In the genomic region with DNA sequence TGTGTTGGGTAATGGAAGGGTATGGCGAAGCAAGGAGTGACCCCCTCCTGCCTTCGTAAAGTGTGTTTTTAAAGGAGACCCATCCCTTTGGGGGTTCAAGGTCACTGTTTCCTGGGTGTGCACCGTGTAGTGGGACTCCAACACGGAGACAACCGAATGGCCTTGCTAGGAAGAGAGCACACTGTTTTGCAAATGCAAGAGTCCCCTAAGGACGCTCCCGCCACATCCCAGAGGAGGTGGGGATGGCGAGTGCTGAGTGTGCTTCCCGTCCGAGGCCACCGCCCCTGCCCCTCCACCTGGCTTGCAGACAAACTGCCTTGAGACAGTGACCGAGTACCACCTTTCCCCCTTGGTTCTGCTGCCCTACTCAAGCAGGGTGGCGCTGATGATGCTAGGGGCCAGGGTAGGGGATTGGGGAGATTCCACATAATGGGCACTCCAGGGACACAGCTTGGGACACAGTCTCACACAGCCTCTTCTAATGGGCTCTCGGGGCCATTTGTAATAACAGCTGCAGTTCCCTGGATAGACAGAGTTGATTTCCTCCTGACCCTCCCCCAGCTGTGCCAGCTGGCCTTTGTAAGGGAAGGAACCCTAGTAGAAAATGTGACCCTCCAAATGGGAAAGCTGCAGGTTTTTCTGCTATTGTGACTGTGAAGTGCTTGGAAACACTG, we compare ENCODE assay signal across 8 mouse cellular contexts. TPM values are rescaled to one million over a fixed set of nuclear protein-coding genes. Genes with fewer than 3 reads are reported as not detected.
DNase-seq lines count a peak whose midpoint lies in the region; ATAC-seq and TF ChIP-seq lines count a peak whose summit lies in the region.

No protein-coding gene starts in this region.

- H3K4me1 ChIP-seq in heart, embryonic 11.5 days (ENCODE audit: control insufficient read depth, insufficient read depth, low read length): peaks cover 26% of the 10 kb centered on the region
- peaks cover 63% of the 10 kb centered on the region for H3K4me1 ChIP-seq in G1E (ENCODE audit: insufficient read depth, low read depth, low read length)
- peaks cover 31% of the 10 kb centered on the region for H3K4me1 ChIP-seq in forebrain, embryonic 14.5 days (ENCODE audit: control insufficient read depth, insufficient read depth, low read length)
- H3K4me1 ChIP-seq in liver, embryonic 15.5 days (replicated peaks): peaks cover 70% of the 10 kb centered on the region

- TF ChIP-seq CTCF in G1E (IDR thresholded peaks at IDR 0.05; ENCODE audit: low read depth, low read length): no peak

- 0 out of 2 replicates have a peak, but pooled peaks cover 5% of the 10 kb centered on the region for H3K27me3 ChIP-seq in heart, embryonic 11.5 days (ENCODE audit: control insufficient read depth, insufficient read depth, low read length)
- no peaks in the 10 kb centered on the region for H3K27me3 ChIP-seq in G1E (ENCODE audit: insufficient read depth, low read length)
- no peaks in the 10 kb centered on the region for H3K27me3 ChIP-seq in forebrain, embryonic 14.5 days (replicated peaks; ENCODE audit: control insufficient read depth, insufficient read depth, low read length)
- H3K27me3 ChIP-seq in liver, embryonic 15.5 days: no peaks in the 10 kb centered on the region

- H3K36me3 ChIP-seq in heart, embryonic 11.5 days (ENCODE audit: control insufficient read depth, insufficient read depth, low read length): no peaks in the 10 kb centered on the region
- peaks cover 29% of the 10 kb centered on the region for H3K36me3 ChIP-seq in G1E (replicated peaks)
- H3K36me3 ChIP-seq in forebrain, embryonic 14.5 days (ENCODE audit: control insufficient read depth, insufficient read depth, low read length): no peaks in the 10 kb centered on the region
- H3K36me3 ChIP-seq in liver, embryonic 15.5 days (replicated peaks): no peaks in the 10 kb centered on the region

- H3K4me3 ChIP-seq in heart, embryonic 11.5 days (ENCODE audit: low read depth, low read length): peak overlapping the region; percentile 77
- H3K4me3 ChIP-seq in G1E (ENCODE audit: low read depth, low read length): peak overlapping the region; percentile 94
- H3K4me3 ChIP-seq in forebrain, embryonic 14.5 days (ENCODE audit: low read depth, low read length): peak overlapping the region; percentile 81
- peak overlapping the region; percentile 92 for H3K4me3 ChIP-seq in liver, embryonic 15.5 days (replicated peaks)

- no peak for ATAC-seq in heart, embryonic 11.5 days (replicated peaks; ENCODE audit: insufficient number of reproducible peaks, low FRiP score, low TSS enrichment)
- ATAC-seq in G1E (ENCODE audit: extremely low read depth, insufficient number of reproducible peaks, low FRiP score, poor library complexity, severe bottlenecking): no peak
- no peak for ATAC-seq in forebrain, embryonic 14.5 days
- no peak for ATAC-seq in liver, embryonic 15.5 days (ENCODE audit: insufficient read depth)
- no peak for ATAC-seq in cerebellum, adult (ENCODE audit: insufficient number of reproducible peaks, low FRiP score, low TSS enrichment)
- no peak for ATAC-seq in monocyte, adult 5-6 weeks (replicated peaks; ENCODE audit: insufficient number of reproducible peaks, low FRiP score, low TSS enrichment, poor library complexity, severe bottlenecking)

- H3K27ac ChIP-seq in heart, embryonic 11.5 days (ENCODE audit: low read depth, low read length): no peak overlapping the region
- peak overlapping the region; percentile 72 for H3K27ac ChIP-seq in forebrain, embryonic 14.5 days (ENCODE audit: low read depth, low read length)
- peak overlapping the region; percentile 97 for H3K27ac ChIP-seq in liver, embryonic 15.5 days (replicated peaks)

- H3K9ac ChIP-seq in heart, embryonic 11.5 days (ENCODE audit: low read depth, low read length): peak overlapping the region; percentile 46; the same call in 1 of the 2 replicates
- H3K9ac ChIP-seq in forebrain, embryonic 14.5 days (ENCODE audit: low read length): peak overlapping the region; percentile 81
- H3K9ac ChIP-seq in liver, embryonic 15.5 days: peak overlapping the region; percentile 89

- H3K9me3 ChIP-seq in heart, embryonic 11.5 days (replicated peaks; ENCODE audit: control insufficient read depth, low read length): no peaks in the 10 kb centered on the region
- H3K9me3 ChIP-seq in G1E (replicated peaks): no peaks in the 10 kb centered on the region
- no peaks in the 10 kb centered on the region for H3K9me3 ChIP-seq in forebrain, embryonic 14.5 days (replicated peaks; ENCODE audit: control insufficient read depth, low read length)
- H3K9me3 ChIP-seq in liver, embryonic 15.5 days (replicated peaks): no peaks in the 10 kb centered on the region

- DNase-seq in heart, postnatal 36 days: no peak
- no peak for DNase-seq in G1E (ENCODE audit: low spot score)
- DNase-seq in forebrain, embryonic 14.5 days (ENCODE audit: low spot score): peak; percentile 32
- DNase-seq in frontal cortex, postnatal 10 days (ENCODE audit: low spot score in 2 of 2): no peak

- 8% methylated on average over 14 of the region's 14 CpGs for WGBS in heart, embryonic 11.5 days (ENCODE audit: insufficient replicate concordance)
- WGBS in forebrain, embryonic 14.5 days: 10% methylated on average over 14 of the region's 14 CpGs
- 11% methylated on average over 14 of the region's 14 CpGs for WGBS in liver, embryonic 15.5 days (ENCODE audit: insufficient replicate concordance)

- intact Hi-C loops in heart, postnatal 36 days (cut with DNase I): no loop called here

- peak overlapping the region; percentile 100 for H3K4me2 ChIP-seq in heart, embryonic 11.5 days
- peak overlapping the region; percentile 97 for H3K4me2 ChIP-seq in forebrain, embryonic 14.5 days (ENCODE audit: low read length)
- H3K4me2 ChIP-seq in liver, embryonic 15.5 days: peak overlapping the region; percentile 98

RNA-seq across cellular contexts. Expression of a gene that starts 2.1 kb away (rescaled TPM):
- polyA plus RNA-seq in heart, embryonic 11.5 days (2014; fragmentation: Nextera tagmentation; extraction: Ambion mirVana): 3.5 and 3.6 TPM in 2 replicates
- total RNA-seq in heart, postnatal 36 days (2021): 1 to 10 TPM; 4.6 to 6.2 TPM
- 11.4 and 13.5 TPM in 2 replicates for total RNA-seq in G1E (2014; fragmentation: Nextera tagmentation)
- total RNA-seq in G1E (2017): 17.9 and 19.8 TPM in 2 replicates
- 41.1 and 52.6 TPM in 2 replicates for polyA plus RNA-seq in G1E (2012)
- polyA plus RNA-seq in forebrain, embryonic 14.5 days (2014; fragmentation: Nextera tagmentation; extraction: Ambion mirVana): 34.9 and 35.5 TPM in 2 replicates
- 8.5 and 9.1 TPM in 2 replicates for polyA plus RNA-seq in liver, embryonic 15.5 days (2015; fragmentation: Nextera tagmentation; extraction: Ambion mirVana)
- 21.9 to 24.9 TPM (median 22.4 TPM) in 3 replicates for total RNA-seq in monocyte, adult 5-6 weeks (2017)

RNA-seq across cellular contexts. Expression of a gene that starts 16.1 kb away (rescaled TPM):
- 1.1 and 2.2 TPM in 2 replicates for polyA plus RNA-seq in heart, embryonic 11.5 days (2014; fragmentation: Nextera tagmentation; extraction: Ambion mirVana)
- total RNA-seq in heart, postnatal 36 days (2021): 1 to 10 TPM; 5.0 to 7.7 TPM
- total RNA-seq in G1E (2014; fragmentation: Nextera tagmentation) (15.3 and 17.8 TPM in 2 replicates), G1E (2017) (23.4 and 30.4 TPM in 2 replicates)
- polyA plus RNA-seq in G1E (2012): 42.6 and 60.2 TPM in 2 replicates
- 7.2 and 8.6 TPM in 2 replicates for polyA plus RNA-seq in forebrain, embryonic 14.5 days (2014; fragmentation: Nextera tagmentation; extraction: Ambion mirVana)
- polyA plus RNA-seq in liver, embryonic 15.5 days (2015; fragmentation: Nextera tagmentation; extraction: Ambion mirVana): 4.4 and 4.5 TPM in 2 replicates
- total RNA-seq in monocyte, adult 5-6 weeks (2017): 14.4 to 39.3 TPM (median 21.5 TPM) in 3 replicates

RNA-seq across cellular contexts. Expression of a gene that starts 30.0 kb away (rescaled TPM):
- polyA plus RNA-seq in heart, embryonic 11.5 days (2014; fragmentation: Nextera tagmentation; extraction: Ambion mirVana): 20.8 and 22.8 TPM in 2 replicates
- 1 to 10 TPM; 1.8 to 2.4 TPM for total RNA-seq in heart, postnatal 36 days (2021)
- total RNA-seq in G1E (2014; fragmentation: Nextera tagmentation) (66.1 and 95.6 TPM in 2 replicates), G1E (2017) (41.0 and 46.9 TPM in 2 replicates)
- polyA plus RNA-seq in G1E (2012): 6.9 and 9.0 TPM in 2 replicates
- polyA plus RNA-seq in forebrain, embryonic 14.5 days (2014; fragmentation: Nextera tagmentation; extraction: Ambion mirVana): 11.2 and 12.6 TPM in 2 replicates
- 26.6 and 29.4 TPM in 2 replicates for polyA plus RNA-seq in liver, embryonic 15.5 days (2015; fragmentation: Nextera tagmentation; extraction: Ambion mirVana)
- total RNA-seq in monocyte, adult 5-6 weeks (2017): 1.1 to 2.3 TPM (median 1.9 TPM) in 3 replicates
